ENCODE assay signal across 8 mouse cellular contexts in the genomic region with DNA sequence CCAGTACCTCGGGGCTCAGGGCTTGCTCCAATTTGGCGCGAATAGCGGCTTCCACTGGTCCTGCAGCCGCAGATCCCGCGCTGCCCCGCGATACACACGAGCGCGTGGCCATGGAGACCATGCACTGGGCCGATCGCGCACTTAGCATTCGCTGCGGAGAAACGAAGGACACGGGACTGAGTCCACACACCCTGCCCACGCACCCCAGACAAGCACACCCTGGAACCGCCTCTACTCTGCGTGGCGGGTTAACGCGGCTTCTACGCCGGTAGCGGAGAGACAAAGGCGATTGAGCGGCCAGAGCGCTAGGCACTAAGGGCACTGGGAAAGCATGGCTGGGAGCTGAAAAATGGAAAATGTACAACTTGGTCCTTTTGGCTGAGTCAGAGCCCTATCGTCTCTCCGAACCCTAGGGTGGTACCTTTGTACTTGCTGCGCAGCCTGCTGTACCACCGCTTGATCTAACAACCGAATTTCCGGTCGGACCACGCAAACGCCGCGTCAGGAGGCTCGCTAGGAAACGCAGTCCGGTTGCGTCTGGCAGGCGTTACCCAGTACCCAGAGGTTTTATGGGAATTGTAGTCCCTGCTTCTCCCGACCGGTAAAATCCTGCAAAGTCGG. TPM values are rescaled to one million over a fixed set of nuclear protein-coding genes. Genes with fewer than 3 reads are reported as not detected.
DNase-seq lines count a peak whose midpoint lies in the region; ATAC-seq lines count a peak whose summit lies in the region.

No protein-coding gene starts in this region.

- peak; percentile 92 to 97 for DNase-seq in adrenal gland, adult (ENCODE audit: inconsistent age in 2 of 2, low spot score in 1 of 2)
- peak; percentile 97 for DNase-seq in embryo, embryonic 10 days (ENCODE audit: low spot score)
- peak; percentile 70 to 80 for DNase-seq in gastrocnemius, adult 8-10 months (ENCODE audit: low spot score in 2 of 2)
- DNase-seq in induced T-regulatory cell, adult 2 months (ENCODE audit: low read depth) = peak; percentile 92
- DNase-seq in left cerebral cortex, adult 8-10 months (ENCODE audit: low spot score in 2 of 2) = peak; percentile 85 to 91
- DNase-seq in right cerebral cortex, postnatal 10 days (ENCODE audit: low spot score in 2 of 2) = peak; percentile 95 to 96
- peak; percentile 91 for DNase-seq in urinary bladder, postnatal 14 days (ENCODE audit: low spot score)

- ATAC-seq in megakaryocyte, adult 5-6 weeks (ENCODE audit: poor library complexity, severe bottlenecking) = peak; percentile 87

RNA-seq across cellular contexts. Expression of a gene that starts 16.3 kb away (rescaled TPM):
- total RNA-seq in gastrocnemius, adult 8-10 months (2022) = under 1 TPM; 0.16 to 0.34 (median 0.23) TPM
- 100 to 1,000 TPM; 434 to 460 (median 443) TPM for total RNA-seq in left cerebral cortex, adult 8-10 months (2022)
- 0.09 and 0.11 TPM in 2 replicates for total RNA-seq in megakaryocyte, adult 5-6 weeks (2015)
- total RNA-seq in megakaryocyte, adult 5-6 weeks (2017) = 0.07 TPM in 1 of 2 replicates, not detected in the other

RNA-seq across cellular contexts. Expression of a gene that starts 22.3 kb away (rescaled TPM):
- total RNA-seq in gastrocnemius, adult 8-10 months (2022) = 10 to 100 TPM; 21.8 to 30.6 (median 25.6) TPM
- total RNA-seq in left cerebral cortex, adult 8-10 months (2022) = 10 to 100 TPM; 14.9 to 20.7 (median 18.3) TPM
- 11.9 and 14.2 TPM in 2 replicates for total RNA-seq in megakaryocyte, adult 5-6 weeks (2015)
- total RNA-seq in megakaryocyte, adult 5-6 weeks (2017) = 9.9 and 12.1 TPM in 2 replicates

RNA-seq across cellular contexts. Expression of a gene that starts 22.4 kb away (rescaled TPM):
- 1 to 10 TPM in 2 of 4 experiments, under 1 TPM in 1, not detected in 1; 0.65 to 2.3 (median 1.3) TPM for total RNA-seq in gastrocnemius, adult 8-10 months (2022)
- total RNA-seq in left cerebral cortex, adult 8-10 months (2022) = 10 to 100 TPM; 11.1 to 15.2 (median 14.1) TPM
- 6.0 and 6.9 TPM in 2 replicates for total RNA-seq in megakaryocyte, adult 5-6 weeks (2015)
- 70.6 and 78.2 TPM in 2 replicates for total RNA-seq in megakaryocyte, adult 5-6 weeks (2017)

RNA-seq across cellular contexts. Expression of a gene that starts 23.4 kb away (rescaled TPM):
- total RNA-seq in gastrocnemius, adult 8-10 months (2022) = 10 to 100 TPM in 2 of 4 experiments, 1 to 10 TPM in 2; 4.4 to 13.7 (median 9.9) TPM
- total RNA-seq in left cerebral cortex, adult 8-10 months (2022) = 10 to 100 TPM; 26.7 to 37.7 (median 31.8) TPM
- 43.3 and 49.5 TPM in 2 replicates for total RNA-seq in megakaryocyte, adult 5-6 weeks (2015)
- total RNA-seq in megakaryocyte, adult 5-6 weeks (2017) = 3,888 and 4,875 TPM in 2 replicates

RNA-seq across cellular contexts. Expression of a gene that starts 23.7 kb away (rescaled TPM):
- 1 to 10 TPM; 4.3 to 5.9 (median 5.2) TPM for total RNA-seq in gastrocnemius, adult 8-10 months (2022)
- total RNA-seq in left cerebral cortex, adult 8-10 months (2022) = 1 to 10 TPM; 4.9 to 7.1 (median 5.4) TPM
- 10.2 and 11.9 TPM in 2 replicates for total RNA-seq in megakaryocyte, adult 5-6 weeks (2015)
- total RNA-seq in megakaryocyte, adult 5-6 weeks (2017) = 14.8 and 14.9 TPM in 2 replicates

Comparison
In these comparisons a context has a peak if more than half of its experiments do, and no peak if none do; other contexts are left out.
1. Peak in every context shown above with its lines: DNase-seq and ATAC-seq.
2. RNA of a gene that starts 16.3 kb away (total RNA-seq): 434 to 460 TPM in left cerebral cortex, adult 8-10 months; 0.16 to 0.34 TPM in gastrocnemius, adult 8-10 months and 0.07 to 0.11 TPM in megakaryocyte, adult 5-6 weeks; every median in the first group is over 100 times any median in the second.